Mouse (Mus musculus): ENCODE results near the gene Stpg3. TPM values are rescaled to one million over a fixed set of nuclear protein-coding genes. Genes with fewer than 3 reads are reported as not detected.

Gene Stpg3
- total RNA-seq, 2 experiments from 2014 or later = 0.37 to 0.40 TPM

DNA sequence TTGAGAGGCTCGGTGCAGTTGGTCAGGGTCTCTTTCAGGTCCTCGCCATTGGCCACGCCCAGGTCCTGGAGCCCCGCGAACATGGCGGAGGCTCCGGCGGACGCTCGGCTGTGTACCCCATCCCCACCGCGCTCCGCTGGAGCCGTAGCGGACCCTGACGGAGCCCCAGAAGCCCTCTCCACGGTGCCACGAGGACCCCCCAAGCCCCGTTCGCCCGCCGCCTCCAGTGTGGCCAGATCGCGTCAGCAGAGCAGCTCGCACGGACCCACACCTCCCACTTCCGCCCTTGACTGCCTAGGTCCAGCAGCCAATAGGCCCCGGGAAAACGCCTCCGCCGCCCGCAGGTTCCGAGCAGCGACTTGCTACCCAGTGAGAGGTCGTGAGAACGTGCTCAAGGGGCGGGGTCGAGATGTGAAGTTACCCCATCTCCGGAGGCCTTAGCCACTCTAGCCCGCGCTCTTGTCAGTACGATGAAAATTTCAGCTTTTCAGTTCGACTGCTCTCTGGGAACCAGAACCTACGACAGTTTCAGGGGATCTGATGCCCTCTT is 3.2 kb downstream of the Stpg3 start, which contains the start of gene Nelfb:
Gene Nelfb, minus strand, starts transcription at position 369 of the 550 bp plus-strand sequence.
- DNase-seq (ENCODE audit: low spot score in 2 of 2) = peak; percentile 76 to 88

- DNase-seq (ENCODE audit: low spot score in 2 of 2) = peak in 1 of 2 experiments; percentile 26
Observed at GRCm38 (mm10) chr2:25210686-25211085, 3.8 kb downstream of the Stpg3 start.

GRCm38 (mm10) chr2:25207593-25207992 is 6.8 kb downstream of the Stpg3 start:
- DNase-seq (ENCODE audit: low spot score in 2 of 2) = no peak

GRCm38 (mm10) chr2:25203631-25204214 is 10.7 kb downstream of the Stpg3 start:
- DNase-seq (ENCODE audit: low spot score in 2 of 2) = no peak

GRCm38 (mm10) chr2:25200631-25201030 is 13.8 kb downstream of the Stpg3 start:
- no peak for DNase-seq (ENCODE audit: low spot score in 2 of 2)

DNA sequence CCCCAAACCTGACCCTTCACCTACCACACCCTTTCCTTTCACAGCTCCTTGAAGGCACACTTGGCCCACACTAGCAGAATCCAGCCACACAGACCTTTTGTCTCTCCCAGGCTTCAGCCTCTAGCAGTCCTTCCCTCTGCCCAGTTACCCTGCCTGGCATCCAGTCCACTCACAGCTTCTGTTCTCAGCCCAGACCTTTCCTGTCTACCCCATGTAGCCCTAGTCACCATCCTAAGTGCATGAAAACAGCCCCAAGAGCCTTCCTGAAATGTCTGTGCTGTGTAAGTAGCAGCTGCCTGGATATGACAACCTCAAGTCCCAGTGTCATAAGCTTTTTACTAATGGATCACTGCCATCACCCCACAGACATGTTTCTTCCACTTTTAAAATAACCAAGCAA is 16.5 kb downstream of the Stpg3 start:
- no peak for DNase-seq (ENCODE audit: low spot score in 2 of 2)

- no peak for DNase-seq (ENCODE audit: low spot score in 2 of 2)
Observed at GRCm38 (mm10) chr2:25197191-25197590, 17.2 kb downstream of the Stpg3 start.

DNA sequence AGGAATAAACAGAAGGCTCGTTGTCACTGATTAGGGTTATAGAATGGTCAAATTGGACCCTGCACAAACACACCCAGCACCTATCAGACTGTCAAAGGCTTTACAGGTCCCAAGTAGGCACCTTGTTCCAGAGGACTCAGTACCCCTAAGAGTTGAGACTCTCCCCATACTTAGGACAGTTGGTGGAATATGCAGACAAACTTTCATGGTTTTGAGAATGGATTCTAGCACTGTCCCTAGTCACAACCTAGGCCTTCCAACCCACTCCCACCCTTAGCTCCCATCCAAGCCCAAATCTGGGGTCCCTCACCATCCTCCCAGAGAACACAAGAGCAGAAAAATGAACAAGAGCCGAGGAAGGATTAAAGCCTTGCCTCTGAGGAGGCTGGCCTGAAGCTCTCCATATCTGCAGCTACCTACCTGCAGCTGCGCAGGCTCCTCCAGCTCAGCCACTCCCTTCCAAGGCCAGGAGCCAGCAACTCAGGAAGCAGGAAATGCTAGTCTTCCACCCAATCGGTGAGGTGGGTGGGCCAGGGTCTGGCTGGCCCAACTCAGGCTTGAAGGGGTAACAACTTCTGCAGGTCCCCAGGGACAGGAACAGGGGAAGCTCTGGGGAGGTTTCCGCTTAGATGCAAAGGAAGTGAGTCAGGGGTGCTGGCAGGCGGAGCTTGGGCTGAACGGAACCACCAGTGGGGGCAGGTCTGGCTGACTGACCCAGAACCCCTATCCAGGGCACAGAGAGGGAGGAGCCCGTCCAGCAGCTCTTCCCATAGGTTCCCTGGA is 18.1 kb downstream of the Stpg3 start, which contains the start of gene Tor4a:
Gene Tor4a, minus strand, starts transcription at position 715 of the 783 bp plus-strand sequence.
- no peak for DNase-seq (ENCODE audit: low spot score in 2 of 2)

- DNase-seq (ENCODE audit: low spot score in 2 of 2) = no peak
Observed at GRCm38 (mm10) chr2:25195211-25196156, 19.0 kb downstream of the Stpg3 start.

- no peak for DNase-seq (ENCODE audit: low spot score in 2 of 2)
Observed at GRCm38 (mm10) chr2:25194486-25195171, 19.8 kb downstream of the Stpg3 start.

- DNase-seq (ENCODE audit: low spot score in 2 of 2) = no peak
Observed at GRCm38 (mm10) chr2:25194006-25194405, 20.4 kb downstream of the Stpg3 start.

DNA sequence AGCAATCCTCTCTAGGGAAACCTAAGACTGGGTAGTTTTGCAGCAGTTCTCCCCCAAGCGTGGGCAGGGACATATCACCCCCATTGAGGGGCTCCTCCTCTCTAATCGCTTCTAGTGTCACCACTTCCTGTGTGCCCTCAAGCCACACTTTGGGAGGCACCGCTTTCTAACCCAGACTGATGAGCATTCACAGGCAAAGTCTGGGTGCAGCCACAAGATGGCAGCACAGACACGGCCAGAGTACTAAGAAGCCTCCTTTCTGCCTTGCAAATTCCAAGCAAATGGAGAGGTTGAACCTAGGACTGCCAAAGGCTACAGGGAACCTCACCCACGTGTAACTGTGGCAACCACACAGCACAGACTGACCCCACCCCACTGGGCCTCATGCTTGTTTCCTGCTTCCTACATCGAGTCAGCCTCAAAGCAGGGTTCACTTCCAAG is 21.1 kb downstream of the Stpg3 start:
- peak; percentile 76 to 77 for DNase-seq (ENCODE audit: low spot score in 2 of 2)

- DNase-seq (ENCODE audit: low spot score in 2 of 2) = no peak
Observed at GRCm38 (mm10) chr2:25187841-25188240, 26.6 kb downstream of the Stpg3 start.

DNA sequence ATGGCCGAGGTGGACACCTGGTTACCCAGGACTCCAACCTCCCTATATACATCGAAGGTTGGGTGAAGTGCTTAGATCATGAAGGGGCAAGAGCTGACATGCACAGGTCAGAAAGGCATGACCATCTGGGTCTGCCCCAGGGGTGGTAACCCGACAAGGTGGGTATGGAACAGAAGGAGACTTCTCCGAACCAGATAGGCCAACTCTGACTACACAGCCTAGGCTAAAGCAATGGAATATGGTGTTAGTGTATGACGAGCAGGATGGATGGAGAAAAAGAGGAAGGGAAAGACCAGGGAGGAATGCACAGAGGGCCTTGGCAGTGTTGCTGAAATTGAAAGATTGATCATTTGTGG is 27.9 kb downstream of the Stpg3 start:
- no peak for DNase-seq (ENCODE audit: low spot score in 2 of 2)

DNA sequence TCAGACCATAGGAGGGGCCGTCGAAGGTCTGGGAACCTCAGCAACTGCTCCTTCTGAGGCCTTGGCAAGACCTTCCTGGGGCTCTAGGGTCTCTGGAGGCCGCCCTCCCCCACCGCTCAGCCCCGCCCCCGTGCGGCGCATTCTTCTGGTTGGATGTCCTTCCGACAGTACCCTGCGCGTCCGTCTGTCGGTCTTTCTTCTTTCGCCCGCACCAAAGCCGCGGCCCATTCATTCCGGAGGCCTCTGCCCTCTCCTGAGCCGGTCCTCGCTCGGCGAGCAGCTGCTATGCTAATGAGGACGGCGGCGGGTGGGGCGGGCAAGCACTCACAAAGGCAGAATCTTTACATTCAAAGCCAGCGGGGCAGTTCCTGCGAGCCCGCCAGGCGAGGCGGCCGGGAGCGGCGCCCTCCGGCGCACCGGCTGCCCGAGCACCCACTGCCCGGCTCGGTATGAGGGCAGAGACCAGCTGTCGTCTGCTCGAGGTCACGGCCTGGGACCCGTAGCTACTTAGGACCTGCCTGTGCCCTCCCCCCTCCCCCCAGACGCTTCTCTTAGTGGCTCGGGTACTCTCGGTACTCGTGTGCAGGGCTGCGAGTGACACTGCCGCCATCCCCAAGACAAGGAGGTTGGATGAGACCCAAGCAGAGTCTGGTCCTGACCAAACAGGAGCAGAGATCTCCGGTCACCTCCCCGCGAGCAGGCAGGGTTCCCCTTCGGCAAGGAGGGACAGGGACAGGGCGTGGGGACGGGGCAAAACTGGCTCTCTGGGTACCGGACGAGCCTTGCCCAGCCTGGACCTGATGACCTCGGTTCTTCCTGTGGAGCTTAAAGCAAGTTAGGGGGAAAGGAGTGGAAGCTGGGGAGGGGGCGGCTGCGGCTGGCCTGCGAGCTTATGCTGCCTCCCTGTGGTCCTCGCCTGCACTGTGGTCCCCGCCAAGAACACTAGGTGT is 28.5 kb downstream of the Stpg3 start:
- peak in 1 of 2 experiments; percentile 31 for DNase-seq (ENCODE audit: low spot score in 2 of 2)

- no peak for DNase-seq (ENCODE audit: low spot score in 2 of 2)
Observed at GRCm38 (mm10) chr2:25184496-25184895, 29.9 kb downstream of the Stpg3 start.

GRCm38 (mm10) chr2:25183336-25183735 is 31.1 kb downstream of the Stpg3 start:
- no peak for DNase-seq (ENCODE audit: low spot score in 2 of 2)

DNA sequence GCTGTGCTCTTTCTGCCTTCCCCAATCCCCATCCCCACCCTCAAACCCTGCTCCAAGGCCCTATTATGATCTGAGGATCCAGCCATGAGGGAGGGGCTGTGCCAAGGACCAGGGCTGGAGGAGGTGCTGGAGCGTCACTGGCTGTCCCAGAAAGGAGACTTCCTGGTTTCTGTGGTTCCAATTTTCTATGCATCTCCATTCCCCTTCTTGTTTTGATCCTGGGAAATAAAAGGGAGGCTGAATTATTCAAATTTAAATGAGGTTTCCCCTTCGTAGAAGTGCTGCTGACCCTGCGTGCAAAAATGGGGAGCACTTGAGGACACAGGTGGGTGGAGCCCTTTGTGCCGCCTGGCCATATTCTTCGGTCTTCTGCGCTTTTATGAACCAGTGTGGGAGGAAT is 31.8 kb downstream of the Stpg3 start:
- DNase-seq (ENCODE audit: low spot score in 2 of 2) = no peak

DNA sequence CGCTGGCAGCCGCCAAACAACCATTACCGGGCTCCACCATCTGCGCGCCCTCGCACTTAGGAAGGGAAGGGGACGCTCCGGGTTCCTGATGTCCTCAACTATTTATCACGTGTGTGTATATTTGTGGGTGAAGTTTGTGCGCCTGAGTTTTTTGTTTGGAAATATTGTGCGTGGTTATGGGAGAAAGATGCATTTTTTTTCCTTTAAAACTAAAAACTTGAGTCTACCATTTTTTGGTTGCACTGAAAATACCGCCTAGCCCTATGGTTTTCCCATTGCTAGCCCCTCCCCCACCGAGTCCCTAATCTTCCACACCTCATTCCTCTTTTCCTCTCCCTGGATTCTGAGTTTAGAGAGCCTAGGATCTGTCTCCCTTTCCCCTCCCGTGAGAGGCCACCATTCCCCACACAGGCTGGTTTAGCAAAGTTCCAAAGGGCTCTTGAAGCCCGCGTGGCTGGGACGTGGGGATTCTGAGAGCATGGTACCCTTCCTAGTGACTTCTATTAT is 32.5 kb downstream of the Stpg3 start:
- no peak for DNase-seq (ENCODE audit: low spot score in 2 of 2)
